Mouse (Mus musculus): Measurements from ENCODE around the gene Rab31. TPM values are rescaled to one million over a fixed set of nuclear protein-coding genes. Genes with fewer than 3 reads are reported as not detected.

Rab31 gene
- total and polyA plus RNA-seq, 2 experiments from 2014 or later, result 79.3 to 92.8 TPM

- DNase-seq (no peak), ATAC-seq (no peak)
- no peak overlapping the region for H3K4me3 ChIP-seq (ENCODE audit: low read depth, low read length)
- no peaks in the 10 kb centered on the region for H3K27me3 ChIP-seq (ENCODE audit: insufficient read depth, low read length)
- no peak overlapping the region for H3K4me2 ChIP-seq (ENCODE audit: low read depth)
- peaks cover 3% of the 10 kb centered on the region; the same call in 1 of the 2 replicates for H3K9me3 ChIP-seq (ENCODE audit: low read length)
- no peak overlapping the region for H3K27ac ChIP-seq (ENCODE audit: low read depth, low read length)
- WGBS, result 89% methylated on average over 15 of the region's 15 CpGs
- no peak for TF ChIP-seq CTCF (IDR thresholded peaks at IDR 0.05; ENCODE audit: low read depth)
- no peak overlapping the region for H3K9ac ChIP-seq
- no peaks in the 10 kb centered on the region for H3K36me3 ChIP-seq (ENCODE audit: insufficient read depth)
- peaks cover 7% of the 10 kb centered on the region; the same call in 1 of the 2 replicates for H3K4me1 ChIP-seq (ENCODE audit: insufficient read depth)
Observed at GRCm38 (mm10) chr17:65739874-65740725, 32.5 kb downstream of the Rab31 start.

- WGBS, result 84% methylated on average over 6 of the region's 6 CpGs
- TF ChIP-seq CTCF (IDR thresholded peaks at IDR 0.05; ENCODE audit: low read depth), result no peak
- peaks cover 1% of the 10 kb centered on the region; the same call in 1 of the 2 replicates for H3K4me1 ChIP-seq (ENCODE audit: insufficient read depth)
- H3K27ac ChIP-seq (ENCODE audit: low read depth, low read length), result no peak overlapping the region
- H3K9ac ChIP-seq, result no peak overlapping the region
- no peaks in the 10 kb centered on the region for H3K36me3 ChIP-seq (ENCODE audit: insufficient read depth)
- H3K9me3 ChIP-seq (ENCODE audit: low read length), result no peaks in the 10 kb centered on the region
- DNase-seq (no peak), ATAC-seq (no peak)
- H3K4me2 ChIP-seq (ENCODE audit: low read depth), result no peak overlapping the region
- no peaks in the 10 kb centered on the region for H3K27me3 ChIP-seq (ENCODE audit: insufficient read depth, low read length)
- no peak overlapping the region for H3K4me3 ChIP-seq (ENCODE audit: low read depth, low read length)
Observed at GRCm38 (mm10) chr17:65737622-65738021, 34.9 kb downstream of the Rab31 start.

- ATAC-seq (no peak), DNase-seq (no peak)
- Histone ChIP-seq H3K4me3 (ENCODE audit: low read depth, low read length) (no peak overlapping the region), H3K4me2 (ENCODE audit: low read depth) (no peak overlapping the region), H3K9me3 (ENCODE audit: low read length) (no peaks in the 10 kb centered on the region), H3K4me1 (ENCODE audit: insufficient read depth) (no peaks in the 10 kb centered on the region), H3K36me3 (ENCODE audit: insufficient read depth) (no peaks in the 10 kb centered on the region), H3K27me3 (ENCODE audit: insufficient read depth, low read length) (no peaks in the 10 kb centered on the region), H3K9ac (no peak overlapping the region), H3K27ac (ENCODE audit: low read depth, low read length) (no peak overlapping the region)
- TF ChIP-seq CTCF (IDR thresholded peaks at IDR 0.05; ENCODE audit: low read depth), result no peak
- 92% methylated on average over 5 of the region's 5 CpGs for WGBS
Observed at GRCm38 (mm10) chr17:65737175-65737574, 35.4 kb downstream of the Rab31 start.

- DNase-seq (no peak), ATAC-seq (no peak)
- Histone ChIP-seq H3K9me3 (ENCODE audit: low read length) (no peaks in the 10 kb centered on the region), H3K4me3 (ENCODE audit: low read depth, low read length) (no peak overlapping the region), H3K27ac (ENCODE audit: low read depth, low read length) (no peak overlapping the region), H3K9ac (no peak overlapping the region), H3K36me3 (ENCODE audit: insufficient read depth) (no peaks in the 10 kb centered on the region), H3K27me3 (ENCODE audit: insufficient read depth, low read length) (no peaks in the 10 kb centered on the region), H3K4me2 (ENCODE audit: low read depth) (no peak overlapping the region), H3K4me1 (ENCODE audit: insufficient read depth) (no peaks in the 10 kb centered on the region)
- no peak for TF ChIP-seq CTCF (IDR thresholded peaks at IDR 0.05; ENCODE audit: low read depth)
- 84% methylated on average over 2 of the region's 2 CpGs for WGBS
Observed at GRCm38 (mm10) chr17:65735088-65735487, 37.5 kb downstream of the Rab31 start.

GRCm38 (mm10) chr17:65732666-65733065 is 39.9 kb downstream of the Rab31 start:
- H3K27ac ChIP-seq (ENCODE audit: low read depth, low read length), result no peak overlapping the region
- no peaks in the 10 kb centered on the region for H3K9me3 ChIP-seq (ENCODE audit: low read length)
- H3K4me3 ChIP-seq (ENCODE audit: low read depth, low read length), result no peak overlapping the region
- H3K36me3 ChIP-seq (ENCODE audit: insufficient read depth), result no peaks in the 10 kb centered on the region
- no peaks in the 10 kb centered on the region for H3K27me3 ChIP-seq (ENCODE audit: insufficient read depth, low read length)
- no peak for TF ChIP-seq CTCF (IDR thresholded peaks at IDR 0.05; ENCODE audit: low read depth)
- H3K4me1 ChIP-seq (ENCODE audit: insufficient read depth), result no peaks in the 10 kb centered on the region
- DNase-seq (no peak), ATAC-seq (no peak)
- H3K4me2 ChIP-seq (ENCODE audit: low read depth), result no peak overlapping the region
- 86% methylated on average over 4 of the region's 4 CpGs for WGBS
- H3K9ac ChIP-seq, result no peak overlapping the region

- ATAC-seq, result no peak
- Histone ChIP-seq H3K4me1 (ENCODE audit: insufficient read depth) (no peaks in the 10 kb centered on the region), H3K36me3 (ENCODE audit: insufficient read depth) (no peaks in the 10 kb centered on the region), H3K27ac (ENCODE audit: low read depth, low read length) (no peak overlapping the region), H3K27me3 (ENCODE audit: insufficient read depth, low read length) (no peaks in the 10 kb centered on the region), H3K9me3 (ENCODE audit: low read length) (no peaks in the 10 kb centered on the region), H3K4me3 (ENCODE audit: low read depth, low read length) (no peak overlapping the region), H3K4me2 (ENCODE audit: low read depth) (no peak overlapping the region), H3K9ac (no peak overlapping the region)
- WGBS, result 91% methylated on average over 9 of the region's 9 CpGs
- TF ChIP-seq CTCF (IDR thresholded peaks at IDR 0.05; ENCODE audit: low read depth), result no peak
- DNase-seq, result no peak
Observed at GRCm38 (mm10) chr17:65731710-65732109, 40.8 kb downstream of the Rab31 start.

- H3K4me1 ChIP-seq (ENCODE audit: insufficient read depth), result no peaks in the 10 kb centered on the region
- no peaks in the 10 kb centered on the region for H3K36me3 ChIP-seq (ENCODE audit: insufficient read depth)
- no peak overlapping the region for H3K9ac ChIP-seq
- TF ChIP-seq CTCF (IDR thresholded peaks at IDR 0.05; ENCODE audit: low read depth), result no peak
- no peak overlapping the region for H3K27ac ChIP-seq (ENCODE audit: low read depth, low read length)
- H3K9me3 ChIP-seq (ENCODE audit: low read length), result no peaks in the 10 kb centered on the region
- DNase-seq, result no peak
- H3K27me3 ChIP-seq (ENCODE audit: insufficient read depth, low read length), result no peaks in the 10 kb centered on the region
- H3K4me3 ChIP-seq (ENCODE audit: low read depth, low read length), result no peak overlapping the region
- H3K4me2 ChIP-seq (ENCODE audit: low read depth), result no peak overlapping the region
- ATAC-seq, result no peak
- WGBS, result 78% methylated on average over 14 of the region's 16 CpGs
Observed at GRCm38 (mm10) chr17:65729945-65730741, 42.4 kb downstream of the Rab31 start.
